Mouse (Mus musculus) testis, postnatal 14 days (tissue): ENCODE results near the gene Ehd1.

Experiments used
- DNase-seq: peaks from one replicate; pipeline ENCODE4 v3.0.0; 2021; ENCODE audit warnings: low spot score

Gene Ehd1

DNA sequence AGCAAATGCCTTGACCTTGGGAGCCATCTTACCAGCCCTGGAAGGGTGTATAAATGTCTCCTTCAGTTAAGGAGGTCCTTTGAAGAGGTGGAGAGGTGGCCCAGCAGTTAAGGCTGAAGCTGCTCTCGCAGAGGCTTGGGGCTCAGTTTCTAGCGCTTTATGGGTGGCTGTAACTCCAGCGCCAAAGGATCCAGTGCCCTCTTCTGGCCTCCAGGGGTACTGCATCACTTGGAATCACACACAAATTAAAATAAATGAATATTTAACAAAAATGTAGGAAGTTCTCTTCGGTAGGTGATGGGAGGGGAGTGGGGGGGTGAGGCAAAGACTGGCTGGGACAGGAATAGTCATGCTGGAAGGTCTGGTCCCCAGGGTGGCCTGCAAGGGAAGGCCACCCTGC is 15.6 kb upstream of the Ehd1 start:
- no peak for DNase-seq

DNA sequence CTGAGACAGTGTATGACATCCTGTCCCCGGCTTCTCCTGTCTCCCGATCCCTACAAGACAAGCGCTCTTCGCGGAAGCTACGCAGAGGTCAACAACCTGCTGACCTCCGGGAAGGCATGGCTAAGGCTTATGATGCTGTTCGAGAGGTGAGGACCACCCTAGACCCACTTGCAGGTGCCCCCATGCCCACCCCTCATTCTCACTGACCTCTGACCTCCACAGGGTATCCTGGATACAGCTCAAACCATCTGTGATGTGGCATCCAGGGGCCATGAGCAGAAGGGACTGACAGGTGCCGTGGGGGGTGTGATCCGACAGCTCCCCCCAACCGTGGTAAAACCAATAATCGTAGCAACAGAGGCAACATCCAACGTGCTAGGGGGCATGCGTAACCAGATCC is 15.1 kb upstream of the Ehd1 start:
- DNase-seq = no peak

DNA sequence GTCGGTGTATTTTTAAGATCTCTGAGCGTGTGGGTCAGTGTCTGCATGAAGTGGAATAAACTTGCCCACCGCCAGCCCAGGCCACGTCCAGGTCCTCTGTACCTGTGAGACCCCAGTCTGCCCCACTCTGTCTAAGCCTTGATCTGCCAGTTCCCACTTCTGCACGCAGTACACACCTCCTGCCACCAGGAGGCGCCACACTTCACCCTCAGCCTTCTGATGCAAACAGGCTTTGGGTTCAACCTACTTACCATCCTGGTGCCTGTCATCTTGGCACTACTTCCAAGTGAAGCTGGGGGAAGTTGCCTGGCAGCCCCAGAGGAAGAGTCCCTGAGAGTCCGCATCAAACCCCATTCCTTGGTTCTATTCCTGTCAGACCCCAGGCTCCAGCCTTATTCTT is 14.3 kb upstream of the Ehd1 start:
- peak; percentile 59 for DNase-seq

DNA sequence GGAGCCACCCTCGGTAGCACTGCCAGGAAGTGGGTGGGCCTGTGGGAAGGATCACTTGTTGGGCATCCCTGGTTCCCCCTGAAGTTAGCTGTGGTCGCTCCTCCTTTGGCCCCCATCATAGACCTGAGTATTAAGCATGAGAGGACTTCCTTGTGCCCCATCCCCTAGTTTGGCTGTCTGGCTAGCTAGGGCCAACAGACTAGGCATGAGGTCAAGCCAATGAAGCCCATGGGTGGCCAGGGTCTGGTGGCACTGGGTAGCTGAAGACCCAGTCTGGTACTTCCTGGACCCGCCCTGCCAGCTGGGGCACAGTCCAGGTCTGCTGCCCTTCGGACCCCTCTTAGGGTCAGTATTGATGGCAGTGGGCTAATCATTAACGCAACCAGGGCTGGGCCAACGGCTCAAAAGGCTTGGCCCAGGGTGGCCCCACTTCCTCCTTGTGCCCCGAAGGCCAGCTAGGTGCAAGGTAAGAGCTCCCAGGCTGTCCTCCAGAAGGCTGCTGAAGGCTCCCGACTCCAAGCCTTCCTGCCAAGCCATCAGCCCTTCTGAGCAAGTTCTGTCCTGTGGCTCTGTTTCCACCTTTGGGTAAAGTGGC is 13.6 kb upstream of the Ehd1 start:
- DNase-seq = no peak

DNA sequence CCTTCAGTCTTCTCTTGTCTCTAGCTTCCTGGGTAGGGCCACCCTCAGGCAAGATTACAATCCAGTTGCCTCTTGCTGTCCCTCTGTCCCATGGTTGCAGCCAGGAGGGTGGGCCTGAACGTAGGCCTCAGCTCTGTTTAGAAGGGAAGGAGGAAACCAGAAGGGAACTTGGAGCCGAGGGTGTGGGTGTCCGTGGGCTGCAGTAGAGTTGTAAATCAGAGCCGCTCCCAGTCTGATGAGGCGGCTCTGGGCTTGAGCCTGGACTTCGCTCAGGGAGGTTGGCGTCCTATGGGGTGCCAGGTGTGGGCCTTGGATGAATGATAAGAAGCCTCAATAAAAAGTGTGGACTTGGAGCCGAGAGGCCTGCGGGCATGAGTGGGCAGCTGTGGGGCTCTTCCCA is 12.3 kb upstream of the Ehd1 start:
- DNase-seq = no peak

DNA sequence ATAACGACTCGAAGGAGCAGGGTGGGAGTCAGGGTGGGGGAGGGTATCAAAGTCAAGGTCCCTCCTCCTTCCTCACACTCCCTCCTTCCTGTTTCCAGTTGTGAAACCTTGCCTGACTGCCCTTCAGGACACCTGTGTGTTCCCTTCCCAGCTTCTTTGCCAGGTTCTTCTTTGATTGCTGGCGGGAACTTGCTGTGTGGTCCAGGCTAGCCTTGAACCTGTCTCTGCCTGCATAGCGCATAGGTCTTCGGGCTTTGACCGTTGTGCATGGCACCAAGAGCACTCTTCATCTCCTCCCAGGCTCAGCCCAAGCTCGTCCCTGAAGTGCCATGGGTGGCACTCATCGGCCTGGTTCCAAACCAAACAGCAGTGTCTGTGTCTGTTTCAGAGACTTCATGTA is 11.6 kb upstream of the Ehd1 start:
- no peak for DNase-seq

DNA sequence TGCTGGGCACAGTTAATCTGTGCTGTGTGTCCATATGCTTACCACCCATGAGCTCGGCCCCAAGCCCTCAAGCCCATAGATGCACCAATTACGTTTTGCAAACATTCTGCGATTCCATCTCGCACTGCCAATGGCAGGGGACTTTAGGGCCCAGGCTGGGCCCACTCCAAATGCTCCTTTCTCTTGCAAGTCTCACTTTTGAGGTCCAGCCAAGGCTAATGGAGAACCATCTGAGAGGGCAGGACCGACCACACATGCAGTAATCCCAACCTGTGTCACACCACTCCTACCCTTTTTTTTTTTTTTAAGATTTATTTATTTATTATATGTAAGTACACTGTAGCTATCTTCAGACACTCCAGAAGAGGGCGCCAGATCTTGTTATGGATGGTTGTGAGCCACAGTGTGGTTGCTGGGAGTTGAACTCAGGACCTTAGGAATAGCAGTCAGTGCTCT is 10.8 kb upstream of the Ehd1 start:
- DNase-seq = no peak

DNA sequence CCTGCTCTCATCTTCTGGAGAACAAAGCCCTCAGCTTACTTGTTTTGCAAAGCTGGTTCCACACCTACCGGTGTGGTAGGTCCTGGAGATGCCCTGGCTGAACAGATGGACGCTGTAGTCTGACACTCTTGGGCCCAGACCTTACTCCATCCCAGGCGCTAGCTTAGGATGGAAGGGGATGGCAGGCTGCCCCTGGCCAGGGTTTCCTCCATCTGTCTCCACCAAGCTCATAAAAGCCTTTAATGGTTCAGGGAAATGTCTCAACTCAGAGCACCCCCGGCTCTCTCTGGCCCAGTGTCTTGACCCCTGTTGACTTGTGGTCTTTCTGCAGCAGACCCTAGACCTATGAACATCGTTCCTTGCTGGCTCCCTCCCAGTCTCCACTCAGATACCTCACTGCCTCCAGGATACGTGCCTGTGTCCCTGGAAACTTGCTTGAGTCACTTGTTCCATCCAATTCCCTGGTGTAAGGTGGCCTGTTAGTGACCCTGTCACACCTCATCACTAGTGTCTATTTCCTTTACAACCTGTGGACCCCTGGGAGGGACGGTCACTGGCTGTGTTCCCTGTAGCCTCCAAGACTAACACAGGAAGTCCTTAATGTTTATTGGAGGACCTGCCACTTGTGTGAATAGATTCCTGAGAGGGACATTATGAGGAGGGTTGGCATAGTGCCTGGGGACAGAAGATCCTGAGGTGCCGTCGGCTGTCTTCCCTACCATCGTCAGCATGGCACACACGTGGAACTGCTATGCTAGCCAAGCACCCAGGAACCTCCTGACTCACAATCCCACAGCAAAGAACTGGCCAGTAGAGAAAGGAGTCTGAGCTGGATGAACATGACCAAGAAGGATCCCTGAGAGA is 9.0 kb upstream of the Ehd1 start:
- no peak for DNase-seq

DNA sequence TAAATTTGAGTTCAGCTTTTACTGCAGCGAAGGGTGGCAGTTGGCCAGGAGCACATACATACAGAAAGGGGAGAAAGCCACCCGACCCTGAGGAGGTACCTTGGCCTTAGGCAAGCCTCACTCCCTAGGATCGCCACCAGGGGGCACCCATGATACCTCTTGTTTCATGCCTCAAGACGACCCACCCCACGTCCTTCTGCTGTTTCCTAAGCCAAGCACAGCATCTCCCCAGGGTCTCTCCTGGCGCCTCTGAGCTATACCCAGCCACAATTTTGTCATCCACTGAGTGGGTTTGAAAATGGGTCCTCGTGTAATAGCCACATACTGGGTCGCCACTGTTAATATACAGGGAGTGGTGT is 8.4 kb upstream of the Ehd1 start:
- DNase-seq = peak; percentile 80

DNA sequence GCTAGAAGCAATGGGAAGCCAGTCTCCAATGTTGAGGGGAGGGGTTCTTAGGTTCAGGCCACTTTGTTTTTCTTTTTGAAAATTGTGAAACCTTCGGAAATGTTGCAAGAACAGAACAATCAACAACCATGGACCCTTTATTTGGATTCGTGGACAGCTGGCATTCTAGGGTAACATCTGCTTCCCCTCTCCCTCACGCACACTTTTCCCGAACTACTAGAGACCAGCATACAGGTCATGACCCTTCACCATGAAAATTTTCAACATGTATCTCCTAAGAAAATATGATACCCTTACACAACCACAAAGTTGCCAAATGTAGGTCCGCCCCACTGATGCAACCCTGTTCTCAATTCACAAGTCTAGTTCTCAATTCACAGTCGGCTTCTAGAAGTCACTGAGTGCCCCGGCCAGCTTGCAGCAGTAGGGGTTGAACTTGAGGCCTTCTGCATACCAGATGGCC is 7.8 kb upstream of the Ehd1 start:
- DNase-seq = no peak

DNA sequence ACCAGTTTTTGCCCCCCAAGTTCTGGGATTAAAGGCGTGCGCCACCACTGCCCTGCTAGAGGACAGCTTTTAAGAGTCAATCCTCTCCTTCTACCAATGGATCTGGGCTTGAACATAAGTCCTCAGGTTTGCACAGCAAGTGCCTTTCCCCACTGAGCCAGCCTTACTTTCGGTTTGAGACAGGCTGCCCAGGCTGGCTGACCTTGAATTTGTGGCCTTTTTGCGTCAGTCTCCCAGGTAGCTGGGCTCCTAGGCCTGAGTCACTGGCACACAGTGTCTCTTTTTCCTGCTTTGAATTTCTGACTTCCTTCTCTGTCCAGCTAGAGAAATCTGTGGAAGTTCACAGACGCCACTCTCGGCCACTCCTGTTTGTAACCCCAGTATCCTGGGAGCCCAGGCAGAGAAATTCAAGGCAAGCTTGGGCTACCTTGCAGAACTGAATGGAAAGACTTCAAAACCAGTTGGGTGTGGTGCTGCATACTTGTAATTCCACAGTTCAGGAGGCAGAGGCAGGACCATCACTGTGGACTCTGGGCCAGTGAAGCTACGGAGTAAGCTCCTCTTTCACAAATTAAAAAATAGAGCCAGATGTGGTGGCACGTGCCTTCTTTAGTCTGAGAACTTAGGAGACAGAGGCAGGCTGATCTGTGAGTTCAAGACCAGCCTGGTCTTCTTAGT is 6.6 kb upstream of the Ehd1 start:
- DNase-seq = no peak

DNA sequence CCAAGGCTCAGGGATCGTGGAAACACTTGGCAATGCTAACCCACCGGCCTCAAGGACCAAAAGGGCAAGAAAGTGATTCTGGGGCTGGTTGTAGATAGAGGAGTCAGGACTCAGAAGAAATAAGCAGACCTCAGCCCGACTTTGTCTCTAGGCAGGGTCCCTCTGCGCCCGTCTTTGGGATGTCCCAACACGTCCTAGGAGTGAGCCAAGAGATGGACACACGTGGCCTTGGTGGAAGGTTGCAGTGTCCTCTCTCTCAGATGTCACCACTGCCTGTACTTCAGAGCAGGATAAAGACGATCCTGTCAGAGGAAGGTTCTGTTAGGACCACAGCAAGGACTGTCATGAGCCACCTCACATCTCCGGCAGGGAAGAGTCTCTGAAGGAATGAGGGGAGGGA is 5.9 kb upstream of the Ehd1 start:
- no peak for DNase-seq

DNA sequence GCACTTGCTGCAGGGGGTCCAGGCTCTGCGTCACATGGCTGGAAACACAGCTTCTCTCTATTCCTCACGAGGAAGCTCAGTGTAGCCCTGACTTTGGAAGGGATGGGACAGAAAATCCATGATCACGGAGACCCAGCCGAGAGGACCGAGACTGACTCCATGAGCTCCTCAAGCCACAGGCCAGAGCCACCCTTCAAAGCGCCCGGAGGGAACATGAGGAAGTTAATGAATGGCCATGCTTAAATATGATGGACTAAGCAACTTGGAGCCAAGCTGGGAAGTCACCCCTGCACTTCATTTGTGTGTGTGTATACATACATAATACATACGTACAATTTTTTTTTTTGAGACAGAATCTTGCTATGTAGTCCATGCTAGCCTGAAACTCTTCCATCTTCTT is 5.3 kb upstream of the Ehd1 start:
- DNase-seq = no peak

DNA sequence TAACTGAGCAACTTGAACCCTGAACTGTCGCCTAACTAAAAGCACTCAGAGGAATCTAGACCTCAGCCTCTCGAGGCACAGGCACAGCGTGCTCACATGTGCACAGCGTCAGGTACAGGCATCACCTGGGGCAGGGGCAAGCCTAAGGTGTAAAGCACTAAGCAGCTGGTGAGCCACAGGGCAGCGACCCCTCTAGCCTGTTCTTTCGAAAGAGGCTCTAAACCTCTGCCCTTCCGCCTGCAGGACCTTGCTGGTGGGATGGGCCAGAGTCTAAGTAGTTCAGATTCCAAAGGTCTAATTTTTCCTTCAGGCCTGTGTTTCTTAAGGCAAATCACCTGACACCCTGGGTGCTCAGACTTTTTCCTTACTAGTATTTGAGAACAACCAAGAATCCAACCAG is 4.5 kb upstream of the Ehd1 start:
- DNase-seq = no peak

DNA sequence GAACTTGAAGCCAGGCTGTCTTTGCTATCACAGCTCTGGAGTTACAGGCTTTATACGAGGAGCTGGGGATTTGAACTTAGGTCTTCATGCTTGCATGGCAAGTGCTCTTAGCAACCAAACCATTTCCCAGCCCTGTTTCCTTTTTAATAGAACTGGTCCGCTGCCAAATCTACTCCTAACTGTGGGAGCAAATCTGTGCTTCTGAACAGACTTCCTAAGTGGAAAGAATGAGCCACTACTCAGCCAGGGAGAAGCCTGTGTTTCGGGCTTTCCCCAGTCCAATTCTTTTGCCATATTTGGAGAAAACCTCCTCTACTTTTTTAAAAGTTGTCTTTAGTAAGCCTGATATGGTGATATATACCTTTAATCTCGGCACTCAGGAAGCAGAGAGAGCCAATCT is 3.8 kb upstream of the Ehd1 start:
- no peak for DNase-seq

DNA sequence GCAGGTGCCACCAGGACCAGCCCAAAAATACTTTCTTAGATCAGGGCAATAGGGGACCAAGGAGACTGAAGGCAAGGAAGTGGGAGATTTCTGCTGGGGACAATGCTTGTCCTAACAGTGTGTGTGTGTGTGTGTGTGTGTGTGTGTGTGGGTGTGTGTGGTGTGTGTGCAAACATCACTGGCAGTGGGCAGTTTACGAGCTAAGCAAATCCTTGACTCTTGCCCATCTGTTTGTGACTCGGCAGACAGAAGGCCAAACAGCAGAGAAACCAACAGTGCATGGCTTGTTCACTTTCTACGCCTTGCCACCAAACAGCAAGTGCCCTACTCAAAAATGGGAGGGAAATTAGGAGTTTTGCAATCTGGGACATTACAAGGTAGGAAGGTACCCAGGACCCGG is 2.9 kb upstream of the Ehd1 start:
- DNase-seq = no peak

DNA sequence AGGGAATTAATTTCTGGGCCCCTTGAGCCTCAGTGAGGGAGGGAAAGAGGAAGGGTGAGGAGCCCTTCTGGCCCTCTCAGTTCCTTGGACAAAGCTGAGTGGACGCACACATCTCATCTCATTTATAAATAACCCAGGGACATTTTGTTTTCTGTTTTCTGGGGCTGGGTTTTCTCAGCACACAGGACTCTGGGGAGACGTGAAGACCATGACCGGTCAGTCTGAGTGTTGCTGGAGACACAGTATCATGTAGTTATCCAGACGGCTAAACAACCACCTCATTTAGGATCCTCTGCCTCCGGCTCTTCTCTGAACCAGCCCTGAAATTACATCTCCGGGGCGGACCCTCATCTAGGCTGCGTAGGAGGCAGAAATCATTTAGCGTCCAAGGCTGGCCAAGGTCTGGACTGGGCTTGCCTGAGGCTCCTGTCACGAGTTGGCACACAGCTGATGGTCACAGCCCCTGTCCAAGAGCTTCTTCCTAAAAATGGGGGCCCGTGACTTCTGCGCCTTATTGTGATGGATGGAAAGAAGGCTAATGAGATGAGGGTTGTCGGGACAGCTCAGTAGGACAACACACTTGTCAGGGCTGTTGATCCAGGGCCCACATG is 2.4 kb upstream of the Ehd1 start:
- no peak for DNase-seq

DNA sequence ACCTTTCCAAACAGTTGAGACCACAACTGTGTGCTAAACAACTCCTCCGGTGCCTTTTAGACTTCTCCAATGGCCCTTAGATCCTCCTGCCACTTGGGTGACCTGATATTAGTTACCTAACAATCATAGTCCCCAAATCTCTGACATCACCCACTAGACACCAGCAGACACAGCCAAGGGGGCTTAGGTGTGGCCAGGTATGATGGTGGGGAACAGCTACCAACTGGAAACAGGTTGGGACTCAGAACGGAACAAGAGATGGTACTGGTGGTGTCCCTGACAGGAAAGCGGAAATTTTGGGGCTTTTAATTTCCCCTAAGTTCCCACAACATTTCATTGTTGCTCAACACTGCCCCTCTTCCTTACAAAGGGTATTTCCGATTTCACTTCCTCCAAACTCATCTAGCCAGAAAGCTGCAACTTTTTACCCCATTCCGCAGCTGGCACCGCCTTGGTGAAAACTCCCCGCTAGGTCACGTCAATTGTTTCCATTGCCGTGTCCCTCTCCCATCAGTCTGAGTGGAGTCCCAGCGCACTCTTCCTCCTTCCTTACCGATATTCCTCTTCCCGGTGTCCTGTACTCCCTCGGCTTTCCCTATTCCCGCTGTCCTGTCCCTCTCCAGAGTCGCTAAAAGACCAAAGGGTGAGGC is 660 bp upstream of the Ehd1 start:
- DNase-seq = no peak

DNA sequence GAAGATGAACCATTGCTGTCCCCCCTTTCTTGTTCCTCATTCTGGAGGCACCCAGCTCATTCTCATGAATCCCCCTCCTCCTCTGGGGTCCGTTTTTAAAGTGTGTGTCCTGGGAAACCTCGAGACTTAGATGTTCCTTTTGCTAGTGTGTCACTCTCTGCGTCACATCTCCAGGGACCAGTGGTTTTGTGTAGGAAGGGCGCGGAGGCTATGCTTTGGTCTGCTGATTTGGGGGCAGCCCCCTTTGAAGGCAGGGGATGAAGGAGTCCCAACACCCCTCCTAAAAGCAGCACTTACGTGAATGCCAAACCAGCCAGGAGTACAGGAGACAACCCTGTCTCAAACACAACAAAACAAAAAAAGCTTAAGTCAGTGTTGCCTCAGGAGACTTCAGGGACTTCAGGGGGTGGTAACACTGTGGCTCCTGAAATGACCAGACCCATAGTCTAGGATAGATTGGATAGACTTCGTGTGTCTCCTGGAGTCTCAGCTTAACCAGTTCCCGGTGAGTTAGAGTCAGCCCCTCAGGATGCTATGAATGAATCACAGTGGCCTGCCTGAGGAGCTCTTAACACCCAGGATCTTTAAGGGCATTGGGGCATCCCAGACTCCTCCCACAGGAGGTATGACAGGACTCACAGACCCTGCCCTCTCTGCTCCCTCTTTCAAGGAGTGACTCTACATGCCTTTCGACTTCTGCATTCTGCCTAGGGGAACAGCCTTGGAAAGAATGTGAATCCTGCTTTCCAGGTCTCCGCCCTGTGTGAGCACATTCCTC is 1.3 kb downstream of the Ehd1 start:
- DNase-seq = peak; percentile 75

DNA sequence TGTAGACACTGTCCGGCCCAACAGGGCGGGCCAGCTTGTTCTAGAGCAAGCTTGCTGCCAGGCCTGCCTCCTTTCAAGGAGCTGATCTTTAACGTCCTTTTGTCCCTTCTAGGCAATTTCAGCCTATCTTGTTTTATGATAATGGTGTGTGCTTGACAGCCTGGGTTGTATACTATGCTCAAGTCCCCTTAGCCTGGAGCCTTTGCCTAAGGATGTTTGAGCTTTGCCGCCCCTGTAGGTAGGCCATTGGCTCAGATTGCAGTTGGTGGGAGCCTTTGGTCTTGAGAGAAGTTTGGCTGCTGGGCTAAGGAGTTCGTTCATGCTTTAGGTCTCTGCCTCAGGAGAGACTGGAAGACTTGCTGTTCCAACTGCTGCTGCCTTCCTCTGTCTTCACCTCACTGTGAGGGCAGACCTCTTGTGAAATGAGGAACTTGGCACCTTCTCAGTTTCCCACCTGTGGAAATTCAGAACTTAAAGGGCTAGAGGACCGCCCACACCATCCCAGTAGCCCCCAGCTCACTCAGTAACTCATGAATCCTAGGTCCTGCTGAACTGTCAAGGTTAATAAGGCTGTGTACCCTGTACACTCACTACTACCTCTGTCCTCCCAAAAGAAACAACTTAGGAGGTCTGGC is 2.0 kb downstream of the Ehd1 start:
- no peak for DNase-seq
